ENCODE assay signal across 8 mouse cellular contexts in genomic region chr7:28693321-28693966, GRCm38 (mm10). TPM values are rescaled to one million over a fixed set of nuclear protein-coding genes. Genes with fewer than 3 reads are reported as not detected.
A peak's percentile ranks its signal among the peaks of the same experiment; 100 is the strongest.
DNase-seq lines count a peak whose midpoint lies in the region; ATAC-seq lines count a peak whose summit lies in the region.

No protein-coding gene starts in this region.

- no peaks in the 10 kb centered on the region for H3K27me3 ChIP-seq in embryonic facial prominence, embryonic 14.5 days (replicated peaks; ENCODE audit: control insufficient read depth, insufficient read depth, low read length)
- H3K27me3 ChIP-seq in heart, embryonic 11.5 days (ENCODE audit: control insufficient read depth, insufficient read depth, low read length), result peaks cover 12% of the 10 kb centered on the region
- no peaks in the 10 kb centered on the region for H3K27me3 ChIP-seq in kidney, embryonic 16.5 days (ENCODE audit: insufficient read depth, low read length)

- no peaks in the 10 kb centered on the region for H3K36me3 ChIP-seq in embryonic facial prominence, embryonic 14.5 days (ENCODE audit: control insufficient read depth, insufficient read depth, low read length)
- H3K36me3 ChIP-seq in heart, embryonic 11.5 days (ENCODE audit: control insufficient read depth, insufficient read depth, low read length), result no peaks in the 10 kb centered on the region
- H3K36me3 ChIP-seq in kidney, embryonic 16.5 days (ENCODE audit: insufficient read depth, low read length), result no peaks in the 10 kb centered on the region

- peak overlapping the region; percentile 63 for H3K9ac ChIP-seq in embryonic facial prominence, embryonic 14.5 days (ENCODE audit: low read depth, low read length)
- H3K9ac ChIP-seq in heart, embryonic 11.5 days (ENCODE audit: low read depth, low read length), result peak overlapping the region; percentile 1; the same call in 1 of the 2 replicates
- H3K9ac ChIP-seq in kidney, embryonic 16.5 days (replicated peaks; ENCODE audit: low read length), result peak overlapping the region; percentile 56

- peak overlapping the region; percentile 51 for H3K4me3 ChIP-seq in embryonic facial prominence, embryonic 14.5 days (ENCODE audit: low read depth, low read length)
- peak overlapping the region; percentile 51 for H3K4me3 ChIP-seq in heart, embryonic 11.5 days (ENCODE audit: low read depth, low read length)
- H3K4me3 ChIP-seq in kidney, embryonic 16.5 days (ENCODE audit: low read length), result peak overlapping the region; percentile 51

- 3% methylated on average over 16 of the region's 38 CpGs for WGBS in embryonic facial prominence, embryonic 14.5 days
- under 1% methylated on average over 35 of the region's 38 CpGs for WGBS in heart, embryonic 11.5 days (ENCODE audit: insufficient replicate concordance)
- under 1% methylated on average over 36 of the region's 38 CpGs for WGBS in kidney, embryonic 16.5 days

- H3K9me3 ChIP-seq in embryonic facial prominence, embryonic 14.5 days (ENCODE audit: control insufficient read depth, low read length), result no peaks in the 10 kb centered on the region
- H3K9me3 ChIP-seq in heart, embryonic 11.5 days (replicated peaks; ENCODE audit: control insufficient read depth, low read length), result no peaks in the 10 kb centered on the region
- no peaks in the 10 kb centered on the region for H3K9me3 ChIP-seq in kidney, embryonic 16.5 days (ENCODE audit: low read length)

- peak; percentile 68 to 69 for DNase-seq in urinary bladder, adult 18-20 months (ENCODE audit: low spot score in 2 of 2)
- DNase-seq in urinary bladder, postnatal 10 days (ENCODE audit: low spot score), result no peak
- peak; percentile 94 for DNase-seq in embryonic facial prominence, embryonic 14.5 days (ENCODE audit: low spot score)
- DNase-seq in liver, result peak; percentile 66
- DNase-seq in monocyte, adult 2 months (ENCODE audit: low read depth in 1 of 2, low spot score in 2 of 2), result peak; percentile 44 to 51
- peak; percentile 43 to 51 for DNase-seq in spleen, postnatal 14 days (ENCODE audit: low spot score in 2 of 2)

- H3K4me2 ChIP-seq in embryonic facial prominence, embryonic 14.5 days (ENCODE audit: low read depth, low read length), result peak overlapping the region; percentile 82
- H3K4me2 ChIP-seq in heart, embryonic 11.5 days, result peak overlapping the region; percentile 84
- peak overlapping the region; percentile 70 for H3K4me2 ChIP-seq in kidney, embryonic 16.5 days (replicated peaks; ENCODE audit: low read depth, low read length)

- peak; percentile 86 for ATAC-seq in embryonic facial prominence, embryonic 14.5 days (ENCODE audit: low read depth)
- peak; percentile 69 for ATAC-seq in heart, embryonic 11.5 days (replicated peaks; ENCODE audit: insufficient number of reproducible peaks, low FRiP score, low TSS enrichment)
- ATAC-seq in kidney, embryonic 16.5 days (ENCODE audit: low FRiP score, low TSS enrichment), result peak; percentile 82

- H3K27ac ChIP-seq in embryonic facial prominence, embryonic 14.5 days (replicated peaks; ENCODE audit: low read depth, low read length), result no peak overlapping the region; the same call in 1 of the 2 replicates
- H3K27ac ChIP-seq in heart, embryonic 11.5 days (ENCODE audit: low read depth, low read length), result no peak overlapping the region
- H3K27ac ChIP-seq in kidney, embryonic 16.5 days (ENCODE audit: low read length), result 0 out of 2 replicates have a peak overlapping the region, but pooled peaks have one; percentile 8

- H3K4me1 ChIP-seq in embryonic facial prominence, embryonic 14.5 days (ENCODE audit: control insufficient read depth, insufficient read depth, low read length), result peaks cover 8% of the 10 kb centered on the region; the same call in 1 of the 2 replicates
- H3K4me1 ChIP-seq in heart, embryonic 11.5 days (ENCODE audit: control insufficient read depth, insufficient read depth, low read length), result no peaks in the 10 kb centered on the region
- H3K4me1 ChIP-seq in kidney, embryonic 16.5 days (ENCODE audit: insufficient read depth, low read length), result peaks cover 16% of the 10 kb centered on the region; the same call in 1 of the 2 replicates

RNA-seq across cellular contexts. Expression of gene Fbxo27, which starts 0.8 kb away (rescaled TPM):
- polyA plus RNA-seq in embryonic facial prominence, embryonic 14.5 days (2014; fragmentation: Nextera tagmentation; extraction: Ambion mirVana), result 6.9 and 7.1 TPM in 2 replicates
- 3.3 and 5.1 TPM in 2 replicates for polyA plus RNA-seq in heart, embryonic 11.5 days (2014; fragmentation: Nextera tagmentation; extraction: Ambion mirVana)
- 7.0 and 7.2 TPM in 2 replicates for polyA plus RNA-seq in kidney, embryonic 16.5 days (2015; fragmentation: Nextera tagmentation; extraction: Ambion mirVana)

RNA-seq across cellular contexts. Expression of gene Fbxo17, which starts 23.2 kb away (rescaled TPM):
- polyA plus RNA-seq in embryonic facial prominence, embryonic 14.5 days (2014; fragmentation: Nextera tagmentation; extraction: Ambion mirVana), result 27.8 and 29.0 TPM in 2 replicates
- polyA plus RNA-seq in heart, embryonic 11.5 days (2014; fragmentation: Nextera tagmentation; extraction: Ambion mirVana), result 12.0 and 12.7 TPM in 2 replicates
- polyA plus RNA-seq in kidney, embryonic 16.5 days (2015; fragmentation: Nextera tagmentation; extraction: Ambion mirVana), result 9.4 and 9.9 TPM in 2 replicates

RNA-seq across cellular contexts. Expression of gene Mrps12, which starts 48.2 kb away (rescaled TPM):
- 119 and 120 TPM in 2 replicates for polyA plus RNA-seq in embryonic facial prominence, embryonic 14.5 days (2014; fragmentation: Nextera tagmentation; extraction: Ambion mirVana)
- polyA plus RNA-seq in heart, embryonic 11.5 days (2014; fragmentation: Nextera tagmentation; extraction: Ambion mirVana), result 133 and 134 TPM in 2 replicates
- 141 and 143 TPM in 2 replicates for polyA plus RNA-seq in kidney, embryonic 16.5 days (2015; fragmentation: Nextera tagmentation; extraction: Ambion mirVana)

RNA-seq across cellular contexts. Expression of gene Sars2, which starts 48.3 kb away (rescaled TPM):
- polyA plus RNA-seq in embryonic facial prominence, embryonic 14.5 days (2014; fragmentation: Nextera tagmentation; extraction: Ambion mirVana), result 20.5 and 22.9 TPM in 2 replicates
- 20.9 and 21.2 TPM in 2 replicates for polyA plus RNA-seq in heart, embryonic 11.5 days (2014; fragmentation: Nextera tagmentation; extraction: Ambion mirVana)
- 32.8 and 34.2 TPM in 2 replicates for polyA plus RNA-seq in kidney, embryonic 16.5 days (2015; fragmentation: Nextera tagmentation; extraction: Ambion mirVana)

Comparison
In these comparisons a context has a peak if more than half of its experiments do, and no peak if none do; other contexts are left out.
1. H3K9ac ChIP-seq: peak in every context shown above with its lines; median percentile 63 in embryonic facial prominence, embryonic 14.5 days; 56 in kidney, embryonic 16.5 days; 1 in heart, embryonic 11.5 days.